Mouse (Mus musculus): ENCODE measurements around the gene Drc3.
A peak's percentile ranks its signal among the peaks of the same experiment; 100 is the strongest.

Gene Drc3

GRCm38 (mm10) chr11:60335771-60336170 lies 17.4 kb upstream of the Drc3 start:
- no peak for DNase-seq (ENCODE audit: low read depth, low spot score)

- DNase-seq (ENCODE audit: low read depth, low spot score) = peak; percentile 41
Measured at GRCm38 (mm10) chr11:60338291-60338690, 14.8 kb upstream of the Drc3 start.

GRCm38 (mm10) chr11:60339361-60339760 lies 13.8 kb upstream of the Drc3 start:
- no peak for DNase-seq (ENCODE audit: low read depth, low spot score)

- DNase-seq (ENCODE audit: low read depth, low spot score) = no peak
Measured at GRCm38 (mm10) chr11:60345868-60346267, 7.3 kb upstream of the Drc3 start.

- DNase-seq (ENCODE audit: low read depth, low spot score) = no peak
Measured at GRCm38 (mm10) chr11:60346537-60346936, 6.6 kb upstream of the Drc3 start.

- DNase-seq (ENCODE audit: low read depth, low spot score) = no peak
Measured at GRCm38 (mm10) chr11:60351388-60351787, 1.7 kb upstream of the Drc3 start.

- DNase-seq (ENCODE audit: low read depth, low spot score) = no peak
Measured at GRCm38 (mm10) chr11:60351925-60352371, 1.2 kb upstream of the Drc3 start.

- DNase-seq (ENCODE audit: low read depth, low spot score) = no peak
Measured at GRCm38 (mm10) chr11:60355952-60356351, 2.8 kb downstream of the Drc3 start.

GRCm38 (mm10) chr11:60357116-60357515 lies 4.0 kb downstream of the Drc3 start:
- DNase-seq (ENCODE audit: low read depth, low spot score) = no peak

- DNase-seq (ENCODE audit: low read depth, low spot score) = no peak
Measured at GRCm38 (mm10) chr11:60358548-60358947, 5.4 kb downstream of the Drc3 start.

- no peak for DNase-seq (ENCODE audit: low read depth, low spot score)
Measured at GRCm38 (mm10) chr11:60359138-60359537, 6.0 kb downstream of the Drc3 start.

GRCm38 (mm10) chr11:60359936-60360335 lies 6.8 kb downstream of the Drc3 start:
- DNase-seq (ENCODE audit: low read depth, low spot score) = no peak

- DNase-seq (ENCODE audit: low read depth, low spot score) = no peak
Measured at GRCm38 (mm10) chr11:60360631-60361201, 7.6 kb downstream of the Drc3 start.

GRCm38 (mm10) chr11:60366239-60367019 lies 13.3 kb downstream of the Drc3 start:
- peak; percentile 30 for DNase-seq (ENCODE audit: low read depth, low spot score)

- no peak for DNase-seq (ENCODE audit: low read depth, low spot score)
Measured at GRCm38 (mm10) chr11:60367256-60367655, 14.1 kb downstream of the Drc3 start.

GRCm38 (mm10) chr11:60368909-60369308 lies 15.8 kb downstream of the Drc3 start:
- DNase-seq (ENCODE audit: low read depth, low spot score) = no peak

GRCm38 (mm10) chr11:60369448-60369847 lies 16.3 kb downstream of the Drc3 start:
- no peak for DNase-seq (ENCODE audit: low read depth, low spot score)

GRCm38 (mm10) chr11:60370431-60370830 lies 17.3 kb downstream of the Drc3 start:
- DNase-seq (ENCODE audit: low read depth, low spot score) = no peak

- no peak for DNase-seq (ENCODE audit: low read depth, low spot score)
Measured at GRCm38 (mm10) chr11:60374481-60374880, 21.4 kb downstream of the Drc3 start.

GRCm38 (mm10) chr11:60383518-60383917 lies 30.4 kb downstream of the Drc3 start:
- no peak for DNase-seq (ENCODE audit: low read depth, low spot score)

GRCm38 (mm10) chr11:60384762-60385421 lies 31.8 kb downstream of the Drc3 start:
- DNase-seq (ENCODE audit: low read depth, low spot score) = peak; percentile 61

- DNase-seq (ENCODE audit: low read depth, low spot score) = no peak
Measured at GRCm38 (mm10) chr11:60385946-60386345, 32.8 kb downstream of the Drc3 start.

- DNase-seq (ENCODE audit: low read depth, low spot score) = no peak
Measured at GRCm38 (mm10) chr11:60387944-60388343, 34.8 kb downstream of the Drc3 start.
